20 mouse cellular contexts compared by ENCODE assay signal in genomic region chr7:139107908-139108650, GRCm38 (mm10). TPM values are rescaled to one million over a fixed set of nuclear protein-coding genes. Genes with fewer than 3 reads are reported as not detected.
DNase-seq lines count a peak whose midpoint lies in the region; ATAC-seq lines count a peak whose summit lies in the region.
"Had no signal": no experiment of that assay in that cellular context is flagged by ENCODE, and none has a peak within 500 bp of the region (broad histone marks: within the 10 kb centered on the region; RNA-seq: fewer than 3 reads in every experiment).

No protein-coding gene starts in this region.

- WGBS in heart, embryonic 12.5 days: 82% methylated on average over 9 of the region's 9 CpGs

- no peak overlapping the region for H3K9ac ChIP-seq in heart, embryonic 12.5 days
- H3K9ac ChIP-seq: hindbrain, embryonic 14.5 days; liver, embryonic 15.5 days; midbrain, embryonic 15.5 days; stomach, embryonic 15.5 days had no signal

- ATAC-seq in heart, embryonic 12.5 days (ENCODE audit: insufficient number of reproducible peaks, low FRiP score): no peak
- ATAC-seq: intestine, embryonic 16.5 days; midbrain, embryonic 15.5 days had no signal

- H3K4me1 ChIP-seq in heart, embryonic 12.5 days (replicated peaks): peaks cover 7% of the 10 kb centered on the region
- H3K4me1 ChIP-seq: liver, embryonic 15.5 days; midbrain, embryonic 15.5 days; stomach, embryonic 15.5 days had no signal

- DNase-seq in layer of hippocampus, adult 9-11 months: peak; percentile 75
- DNase-seq in layer of hippocampus, postnatal 25 days (ENCODE audit: extremely low spot score in 1 of 2, low spot score in 1 of 2): no peak
- DNase-seq in right cerebral cortex, adult 18-20 months: peak; percentile 73
- DNase-seq in right cerebral cortex, postnatal 4 days: no peak
- DNase-seq in adrenal gland, adult 8-10 months: peak; percentile 51
- no peak for DNase-seq in spleen, postnatal 10 days (ENCODE audit: low spot score in 2 of 2)
- DNase-seq: cerebellum, postnatal 10 days; gastrocnemius, postnatal 14 days; heart, postnatal 10 days; thymus, postnatal 36 days had no signal

- H3K27me3 ChIP-seq in heart, embryonic 12.5 days (replicated peaks): no peaks in the 10 kb centered on the region
- H3K27me3 ChIP-seq: liver, embryonic 15.5 days; midbrain, embryonic 15.5 days; stomach, embryonic 15.5 days had no signal

- H3K4me3 ChIP-seq in heart, embryonic 12.5 days: no peak overlapping the region
- H3K4me3 ChIP-seq: erythroblast, embryonic 14.5 days; liver, embryonic 15.5 days; midbrain, embryonic 15.5 days; stomach, embryonic 15.5 days had no signal

- no peaks in the 10 kb centered on the region for H3K9me3 ChIP-seq in heart, embryonic 12.5 days (replicated peaks)
- H3K9me3 ChIP-seq: liver, embryonic 15.5 days; midbrain, embryonic 15.5 days; stomach, embryonic 15.5 days had no signal

- H3K27ac ChIP-seq in heart, embryonic 12.5 days (ENCODE audit: poor library complexity, severe bottlenecking): no peak overlapping the region
- H3K27ac ChIP-seq: hindbrain, embryonic 14.5 days; kidney, postnatal 0 days; liver, embryonic 15.5 days; midbrain, embryonic 15.5 days; stomach, embryonic 15.5 days had no signal

- H3K36me3 ChIP-seq in heart, embryonic 12.5 days: no peaks in the 10 kb centered on the region
- H3K36me3 ChIP-seq: G1E; liver, embryonic 15.5 days; midbrain, embryonic 15.5 days; stomach, embryonic 15.5 days had no signal

- H3K4me2 ChIP-seq in heart, embryonic 12.5 days: no peak overlapping the region
- H3K4me2 ChIP-seq: hindbrain, embryonic 14.5 days; liver, embryonic 15.5 days; midbrain, embryonic 15.5 days; stomach, embryonic 15.5 days had no signal

RNA-seq across cellular contexts. Expression of gene Dpysl4, which starts 22.3 kb away (rescaled TPM):
- total RNA-seq in layer of hippocampus, postnatal 25 days (2021): 10 to 100 TPM; 63.9 to 72.4 TPM
- total RNA-seq in adrenal gland, adult 8-10 months (2022): 1 to 10 TPM; 1.1 to 3.2 (median 2.5) TPM
- polyA plus RNA-seq in heart, embryonic 12.5 days (2016; fragmentation: Nextera tagmentation; extraction: Ambion mirVana): 3.4 and 4.1 TPM in 2 replicates
- total RNA-seq: megakaryocyte, adult 5-6 weeks had no signal
- polyA plus RNA-seq: erythroblast, embryonic 14.5 days; G1E had no signal

Comparison
In these comparisons a context has a peak if more than half of its experiments do, and no peak if none do; other contexts are left out.
1. DNase-seq: peak in layer of hippocampus, adult 9-11 months (single experiment), right cerebral cortex, adult 18-20 months (single experiment) and adrenal gland, adult 8-10 months (single experiment); none in layer of hippocampus, postnatal 25 days (0 of 2), right cerebral cortex, postnatal 4 days (single experiment) and spleen, postnatal 10 days (0 of 2).
2. RNA of gene Dpysl4, which starts 22.3 kb away (total RNA-seq): 63.9 to 72.4 TPM in layer of hippocampus, postnatal 25 days; 1.1 to 3.2 TPM in adrenal gland, adult 8-10 months; every median in the first group is over 10 times any median in the second.